Mouse (Mus musculus): ENCODE measurements around the gene H2al1m. TPM values are rescaled to one million over a fixed set of nuclear protein-coding genes. Genes with fewer than 3 reads are reported as not detected.
"Not testable (repeated sequence)": the region's sequence is repeated elsewhere in the genome, so short reads cannot be mapped to it uniquely, and the experiment has no call there.

Gene H2al1m
- polyA plus RNA-seq, 1 experiment from 2014 or later: not detected

GRCm38 (mm10) chrX:9272460-9273361, 10.9 kb upstream of the H2al1m start, which contains the start of gene Xk:
Xk (plus strand) TSS chrX:9272756.
- Histone ChIP-seq H3K9me3 (replicated peaks) (no peaks in the 10 kb centered on the region; the same call in 1 of the 2 replicates), H3K27me3 (no peaks in the 10 kb centered on the region), H3K4me3 (peak within 1 kb of the TSS; percentile 54), H3K4me2 (peak within 1 kb of the TSS; percentile 61), H3K9ac (peak within 1 kb of the TSS; percentile 68), H3K36me3 (ENCODE audit: poor library complexity, severe bottlenecking) (no peaks in the 10 kb centered on the region), H3K27ac (no peak within 1 kb of the TSS), H3K4me1 (no peaks in the 10 kb centered on the region)
- peak; percentile 91 for ATAC-seq
- 6% methylated on average over 15 of the region's 94 CpGs for WGBS

DNA sequence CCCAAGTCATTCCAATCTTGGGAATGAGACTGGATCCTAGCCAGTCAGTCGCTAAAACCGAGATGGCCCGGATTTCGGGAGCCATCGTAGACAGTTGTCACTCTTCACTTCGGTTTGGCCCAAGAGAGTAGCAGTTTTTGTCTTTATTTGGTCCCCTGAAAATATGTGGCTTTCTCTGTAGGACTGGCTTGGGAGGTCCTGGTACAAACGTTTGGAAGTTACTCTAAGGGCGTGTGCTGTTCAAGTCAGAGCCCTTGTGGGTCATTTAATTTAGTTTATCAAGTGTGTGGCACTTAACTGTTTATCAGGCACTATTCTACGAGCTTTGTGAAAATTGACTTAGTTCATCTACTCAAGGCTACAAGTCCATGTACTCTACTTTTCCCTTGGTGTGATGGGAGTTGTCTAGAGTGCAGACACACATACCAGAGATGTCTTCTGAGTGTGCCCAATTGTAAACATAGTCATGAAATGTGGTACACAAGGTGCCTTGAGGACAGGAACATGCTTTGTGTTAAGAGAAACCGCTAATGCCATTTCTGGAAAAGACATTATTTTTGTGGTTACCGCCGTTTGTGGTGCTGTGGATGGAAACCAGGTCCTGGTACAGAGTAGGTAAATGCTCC, 10.1 kb upstream of the H2al1m start:
- Histone ChIP-seq H3K4me2 (peak overlapping the region; percentile 61), H3K9me3 (replicated peaks) (no peaks in the 10 kb centered on the region; the same call in 1 of the 2 replicates), H3K4me3 (peak overlapping the region; percentile 54), H3K27ac (no peak overlapping the region), H3K4me1 (no peaks in the 10 kb centered on the region), H3K36me3 (ENCODE audit: poor library complexity, severe bottlenecking) (no peaks in the 10 kb centered on the region), H3K9ac (peak overlapping the region; percentile 68), H3K27me3 (no peaks in the 10 kb centered on the region)
- WGBS: 54% methylated on average over 12 of the region's 12 CpGs
- ATAC-seq: no peak

GRCm38 (mm10) chrX:9274321-9274720, 9.2 kb upstream of the H2al1m start:
- H3K9me3 ChIP-seq (replicated peaks): no peaks in the 10 kb centered on the region; the same call in 1 of the 2 replicates
- no peak overlapping the region for H3K27ac ChIP-seq
- no peak for ATAC-seq
- H3K4me1 ChIP-seq: no peaks in the 10 kb centered on the region
- H3K9ac ChIP-seq: no peak overlapping the region
- 75% methylated on average over 8 of the region's 8 CpGs for whole genome bisulfite sequencing
- no peak overlapping the region for H3K4me2 ChIP-seq
- H3K27me3 ChIP-seq: no peaks in the 10 kb centered on the region
- H3K36me3 ChIP-seq (ENCODE audit: poor library complexity, severe bottlenecking): no peaks in the 10 kb centered on the region
- H3K4me3 ChIP-seq: no peak overlapping the region

- H3K27ac ChIP-seq; H3K27me3 ChIP-seq; H3K9me3 ChIP-seq (replicated peaks); H3K36me3 ChIP-seq (ENCODE audit: poor library complexity, severe bottlenecking); ATAC-seq; H3K4me2 ChIP-seq; H3K9ac ChIP-seq; H3K4me3 ChIP-seq; H3K4me1 ChIP-seq: not testable (repeated sequence)
- 85% methylated on average over 4 of the region's 4 CpGs for WGBS
Observed at GRCm38 (mm10) chrX:9293140-9293829, 9.7 kb downstream of the H2al1m start.

DNA sequence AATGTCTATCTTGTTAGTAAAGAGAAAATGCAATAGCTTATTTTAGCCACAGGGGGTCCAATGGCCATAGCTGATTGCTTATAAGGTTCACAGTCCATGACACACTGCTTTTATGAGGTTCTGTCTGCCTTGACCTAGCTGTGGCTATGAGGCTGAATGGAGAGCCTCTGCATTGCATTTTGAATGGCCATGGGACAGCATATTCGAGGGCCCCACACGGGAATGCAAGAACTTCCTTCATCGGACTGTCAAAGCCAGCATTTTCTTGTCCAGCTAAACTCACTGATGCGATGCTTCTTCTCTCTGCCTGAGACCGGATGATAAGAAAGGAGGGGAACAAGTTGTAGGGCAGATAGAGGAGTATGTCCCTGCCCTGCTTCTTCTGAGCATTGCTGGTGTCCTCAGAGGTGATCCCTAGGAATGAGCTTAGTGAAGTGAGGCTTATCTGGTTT, 14.9 kb downstream of the H2al1m start:
- Histone ChIP-seq H3K27ac (no peak overlapping the region), H3K9ac (no peak overlapping the region), H3K4me2 (no peak overlapping the region), H3K4me1 (no peaks in the 10 kb centered on the region), H3K9me3 (replicated peaks) (no peaks in the 10 kb centered on the region), H3K4me3 (no peak overlapping the region), H3K27me3 (no peaks in the 10 kb centered on the region), H3K36me3 (ENCODE audit: poor library complexity, severe bottlenecking) (no peaks in the 10 kb centered on the region)
- no peak for ATAC-seq
- WGBS: 76% methylated on average over 5 of the region's 5 CpGs

- WGBS: 83% methylated on average over 5 of the region's 5 CpGs
- no peak for ATAC-seq
Observed at GRCm38 (mm10) chrX:9302791-9303190, 19.2 kb downstream of the H2al1m start.

DNA sequence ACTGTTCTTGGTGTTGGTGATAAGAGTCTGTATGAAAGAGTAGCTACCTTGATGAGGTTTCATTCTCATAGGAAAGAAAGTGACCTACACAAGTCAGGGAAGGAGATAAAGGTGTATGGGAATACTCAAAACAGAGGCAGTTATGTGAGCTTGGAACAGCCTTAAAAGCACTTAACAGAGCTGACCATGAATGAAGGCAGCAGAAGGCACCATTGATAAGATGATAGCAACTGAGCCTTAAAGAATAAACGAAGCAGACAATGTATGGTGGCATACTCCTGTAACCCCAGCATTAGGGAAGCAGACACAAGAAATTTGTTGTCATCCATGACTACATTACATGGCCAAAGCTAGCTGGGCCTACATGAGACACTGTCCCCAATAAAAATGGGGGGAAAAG, 19.9 kb downstream of the H2al1m start:
- ATAC-seq: no peak
- Histone ChIP-seq H3K27ac (no peak overlapping the region), H3K9ac (no peak overlapping the region), H3K9me3 (replicated peaks) (no peaks in the 10 kb centered on the region), H3K4me2 (no peak overlapping the region), H3K36me3 (ENCODE audit: poor library complexity, severe bottlenecking) (no peaks in the 10 kb centered on the region), H3K4me3 (no peak overlapping the region), H3K4me1 (no peaks in the 10 kb centered on the region), H3K27me3 (no peaks in the 10 kb centered on the region)
- WGBS: 81% methylated on average over 1 of the region's 1 CpGs

More at GRCm38 (mm10) chrX:9302791-9303190, 19.2 kb downstream of the H2al1m start:
- Histone ChIP-seq H3K9me3 (replicated peaks) (no peaks in the 10 kb centered on the region), H3K9ac (no peak overlapping the region), H3K4me2 (no peak overlapping the region), H3K27me3 (no peaks in the 10 kb centered on the region), H3K27ac (no peak overlapping the region), H3K36me3 (ENCODE audit: poor library complexity, severe bottlenecking) (no peaks in the 10 kb centered on the region), H3K4me1 (no peaks in the 10 kb centered on the region), H3K4me3 (no peak overlapping the region)

GRCm38 (mm10) chrX:9316457-9316856, 32.9 kb downstream of the H2al1m start:
- H3K27ac ChIP-seq; H3K4me2 ChIP-seq; H3K9me3 ChIP-seq (replicated peaks); ATAC-seq; H3K4me1 ChIP-seq; H3K9ac ChIP-seq; H3K27me3 ChIP-seq; H3K36me3 ChIP-seq (ENCODE audit: poor library complexity, severe bottlenecking); H3K4me3 ChIP-seq: not testable (repeated sequence)

DNA sequence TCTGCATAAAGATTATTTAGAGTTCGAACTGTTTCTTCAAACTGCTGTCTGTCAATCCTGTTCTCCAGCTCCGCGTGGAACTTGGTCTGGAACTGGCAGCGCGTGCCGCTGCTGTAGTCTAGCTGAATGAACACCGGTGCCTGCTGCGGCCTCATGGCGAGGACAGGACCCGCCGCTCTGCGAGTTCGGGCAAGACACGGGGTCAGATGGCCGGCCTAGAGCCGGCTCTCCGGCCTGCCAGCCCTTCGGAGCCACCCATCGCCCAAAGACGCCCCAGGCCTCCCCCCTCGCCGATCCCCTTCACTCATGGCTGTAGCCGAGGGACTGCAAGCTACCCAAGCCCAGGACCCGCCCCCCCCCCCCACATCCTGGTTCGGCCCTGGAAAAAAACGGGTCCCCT, 44.4 kb downstream of the H2al1m start:
- not testable (repeated sequence) for H3K9ac ChIP-seq; H3K4me2 ChIP-seq; H3K4me3 ChIP-seq; H3K27ac ChIP-seq; H3K36me3 ChIP-seq (ENCODE audit: poor library complexity, severe bottlenecking); H3K27me3 ChIP-seq; H3K4me1 ChIP-seq; ATAC-seq; H3K9me3 ChIP-seq (replicated peaks)
- 94% methylated on average over 23 of the region's 26 CpGs for WGBS

DNA sequence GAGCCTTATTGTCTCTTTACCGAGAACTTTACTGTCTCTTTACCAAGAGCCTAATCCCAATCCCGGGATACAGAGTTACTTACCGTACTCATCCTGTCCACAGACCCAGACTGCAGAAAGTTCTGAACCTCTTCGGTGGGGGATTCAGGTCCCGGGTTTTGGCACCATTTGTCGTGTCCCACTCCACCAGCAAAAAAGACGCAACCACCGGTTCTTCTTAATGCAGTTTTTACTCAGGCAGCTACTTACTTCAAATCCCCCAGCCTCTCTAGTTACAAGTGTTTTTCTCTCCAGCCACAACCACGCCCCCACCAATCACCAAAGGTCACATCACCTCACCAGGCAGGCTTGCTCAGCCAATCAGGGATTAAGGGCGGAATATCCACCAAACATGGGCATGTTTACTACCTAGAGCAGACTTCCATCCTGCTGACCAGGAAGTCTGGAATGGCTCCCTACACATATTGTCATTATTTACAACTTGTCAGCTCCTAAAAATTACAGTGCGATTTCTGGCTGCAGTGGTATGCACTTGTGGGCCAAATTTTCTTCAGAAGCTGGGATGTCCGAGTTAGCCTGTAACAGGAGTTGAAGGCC, 48.9 kb downstream of the H2al1m start:
- not testable (repeated sequence) for H3K4me1 ChIP-seq; H3K9me3 ChIP-seq (replicated peaks); H3K9ac ChIP-seq; H3K36me3 ChIP-seq (ENCODE audit: poor library complexity, severe bottlenecking); H3K4me3 ChIP-seq; H3K27ac ChIP-seq; H3K27me3 ChIP-seq; ATAC-seq; H3K4me2 ChIP-seq
- 88% methylated on average over 12 of the region's 12 CpGs for WGBS

- not testable (repeated sequence) for H3K4me1 ChIP-seq; H3K4me3 ChIP-seq; H3K27ac ChIP-seq; H3K4me2 ChIP-seq; H3K27me3 ChIP-seq; H3K9ac ChIP-seq; H3K9me3 ChIP-seq (replicated peaks); H3K36me3 ChIP-seq (ENCODE audit: poor library complexity, severe bottlenecking)
- ATAC-seq: peak; percentile 24; the same call in 1 of the 2 replicates
- 55% methylated on average over 2 of the region's 2 CpGs for WGBS
Observed at GRCm38 (mm10) chrX:9333035-9333434, 49.5 kb downstream of the H2al1m start.
